Mouse (Mus musculus) megakaryocyte-erythroid progenitor cell, adult 5-6 weeks (primary cell): ENCODE data around the gene Dlg4. TPM values are rescaled to one million over a fixed set of nuclear protein-coding genes. Genes with fewer than 3 reads are reported as not detected.

ENCODE experiments used
- ATAC-seq: replicated peaks from 2 replicates; pipeline ENCODE4 v1.8.0; 2016; ENCODE audit warnings: mild to moderate bottlenecking, inconsistent platforms; ENCODE audit not compliant: severe bottlenecking, poor library complexity, low FRiP score, low TSS enrichment
- total RNA-seq, 2 experiments: library from RNA; stranded (forward) in 1 of 2; stranded (reverse) in 1 of 2; fragments of 200-1000, 215-1000 nt in 1 of 2; fragments of >200 nt in 1 of 2; fragmentation: Nextera tagmentation in 1 of 2; gene quantifications; 2 replicates each; pipeline ENCODE4 v1.2.3; 2014 to 2017

The Dlg4 gene
- total RNA-seq, 2 experiments from 2014 or later = 0.23 to 3.0 TPM

- no peak for ATAC-seq
Observed at GRCm38 (mm10) chr11:70017199-70017767, 541 bp downstream of the Dlg4 start.

GRCm38 (mm10) chr11:70018131-70018990 lies 1.6 kb downstream of the Dlg4 start:
- ATAC-seq = no peak

GRCm38 (mm10) chr11:70019495-70020021 lies 2.8 kb downstream of the Dlg4 start:
- no peak for ATAC-seq

GRCm38 (mm10) chr11:70020022-70020631 lies 3.4 kb downstream of the Dlg4 start:
- no peak for ATAC-seq

GRCm38 (mm10) chr11:70020731-70021263 lies 4.1 kb downstream of the Dlg4 start:
- peak; percentile 66 for ATAC-seq

GRCm38 (mm10) chr11:70021264-70022132 lies 4.8 kb downstream of the Dlg4 start:
- ATAC-seq = peak; percentile 85

GRCm38 (mm10) chr11:70023481-70024150 lies 6.9 kb downstream of the Dlg4 start:
- ATAC-seq = no peak

- no peak for ATAC-seq
Observed at GRCm38 (mm10) chr11:70024151-70024514, 7.4 kb downstream of the Dlg4 start.

- no peak for ATAC-seq
Observed at GRCm38 (mm10) chr11:70026689-70027088, 9.9 kb downstream of the Dlg4 start.

- ATAC-seq = no peak
Observed at GRCm38 (mm10) chr11:70027397-70027796, 10.7 kb downstream of the Dlg4 start.

GRCm38 (mm10) chr11:70028401-70029129 lies 11.8 kb downstream of the Dlg4 start:
- no peak for ATAC-seq

- peak; percentile 53 for ATAC-seq
Observed at GRCm38 (mm10) chr11:70029130-70029801, 12.5 kb downstream of the Dlg4 start.

GRCm38 (mm10) chr11:70029829-70030550 lies 13.2 kb downstream of the Dlg4 start:
- no peak for ATAC-seq

- ATAC-seq = no peak
Observed at GRCm38 (mm10) chr11:70030651-70031320, 14.0 kb downstream of the Dlg4 start.

GRCm38 (mm10) chr11:70031321-70031670 lies 14.6 kb downstream of the Dlg4 start:
- ATAC-seq = no peak

GRCm38 (mm10) chr11:70038174-70038573 lies 21.4 kb downstream of the Dlg4 start:
- no peak for ATAC-seq
